Mouse (Mus musculus) R1 (cell line): Measurements from ENCODE around the gene Rere.
"Not testable (repeated sequence)": the region's sequence is repeated elsewhere in the genome, so short reads cannot be mapped to it uniquely, and the experiment has no call there.

ENCODE experiments used
- DNase-seq: peaks from one replicate; pipeline ENCODE4 v3.0.0-alpha.2; 2018; ENCODE audit warnings: low read depth, low spot score

The Rere gene

GRCm38 (mm10) chr4:150549989-150550716, 268.7 kb downstream of the Rere start:
- DNase-seq = no peak

DNA sequence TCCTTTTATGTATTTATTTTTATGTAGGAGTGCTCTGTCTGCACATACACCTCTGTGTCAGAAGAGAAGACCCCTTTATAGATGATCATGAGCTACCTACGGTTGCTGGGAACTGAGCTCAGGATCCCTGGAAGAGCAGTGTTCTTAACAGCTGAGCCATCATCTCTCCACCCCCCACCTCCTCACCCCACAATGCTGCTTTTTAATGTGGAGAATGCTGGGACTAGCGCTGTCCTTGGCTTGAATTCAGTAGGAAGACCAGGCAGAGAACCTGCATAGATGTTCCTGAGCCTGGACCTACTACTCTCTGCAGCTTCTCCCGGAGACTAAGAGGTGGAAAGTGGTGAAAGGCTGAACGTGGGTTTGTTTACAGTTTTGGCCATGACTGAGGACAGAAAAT, 269.9 kb downstream of the Rere start:
- no peak for DNase-seq

- no peak for DNase-seq
These were observed 271.5 kb downstream of the Rere start for GRCm38 (mm10) chr4:150552751-150553600.

DNA sequence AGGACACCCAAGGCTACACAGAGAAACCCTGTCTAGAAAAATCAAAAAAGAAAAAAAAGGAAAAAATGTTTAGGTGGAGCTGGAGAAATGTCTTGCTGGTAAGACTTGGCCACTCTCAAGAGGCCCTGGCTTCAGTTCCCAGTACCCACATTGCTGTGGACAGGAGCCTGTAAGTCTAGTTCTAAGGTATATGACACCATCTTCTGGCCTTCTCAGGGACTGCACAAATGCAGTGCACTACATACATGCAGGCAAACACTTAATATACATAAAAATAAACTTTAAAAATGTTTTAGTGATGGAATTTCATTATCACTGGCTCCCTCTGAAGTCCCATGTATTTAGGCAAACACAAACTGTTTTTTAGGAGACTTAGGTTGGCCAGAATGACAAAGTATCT, 274.3 kb downstream of the Rere start:
- peak; percentile 32 for DNase-seq

GRCm38 (mm10) chr4:150556382-150557221, 275.2 kb downstream of the Rere start:
- DNase-seq = peak; percentile 31

DNA sequence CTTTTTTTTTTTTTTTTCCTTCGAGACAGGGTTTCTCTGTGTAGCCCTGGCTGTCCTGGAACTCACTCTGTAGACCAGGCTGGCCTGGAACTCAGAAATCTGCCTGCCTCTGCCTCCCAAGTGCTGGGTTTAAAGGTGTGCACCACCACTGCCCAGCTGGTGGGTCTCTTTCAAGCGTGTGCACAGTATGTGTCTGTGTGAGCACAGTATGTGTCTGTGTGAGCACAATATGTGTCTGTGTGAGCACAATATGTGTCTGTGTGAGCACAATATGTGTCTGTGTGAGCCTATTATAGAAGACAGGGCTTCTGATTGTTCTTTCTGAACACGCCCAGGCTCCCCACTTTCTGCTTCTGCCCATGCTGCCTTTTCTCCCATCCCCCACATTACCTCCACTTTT, 275.8 kb downstream of the Rere start:
- DNase-seq = not testable (repeated sequence)

GRCm38 (mm10) chr4:150557976-150558375, 276.5 kb downstream of the Rere start:
- no peak for DNase-seq

DNA sequence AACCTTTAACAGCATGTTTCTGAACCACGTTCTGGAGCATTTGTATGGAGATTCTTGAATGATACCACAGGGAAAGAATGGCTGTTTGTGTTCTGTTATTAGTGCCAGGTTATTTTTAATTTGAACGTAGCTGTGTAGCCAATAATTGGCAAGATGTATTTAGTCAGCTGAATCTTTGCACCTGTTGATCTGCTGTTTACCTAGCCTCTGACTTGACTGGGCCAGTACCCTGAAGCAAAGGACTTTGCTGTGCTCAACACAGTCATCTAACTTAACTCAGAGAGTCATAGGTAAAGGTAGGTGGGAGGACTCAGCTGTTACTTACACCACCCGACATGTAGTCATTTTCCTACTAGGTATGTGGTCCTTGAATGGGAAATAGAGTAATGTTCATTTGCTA, 278.1 kb downstream of the Rere start:
- DNase-seq = no peak

- DNase-seq = no peak
These were observed 281.8 kb downstream of the Rere start for GRCm38 (mm10) chr4:150563281-150563680.

GRCm38 (mm10) chr4:150566193-150566592, 284.7 kb downstream of the Rere start:
- no peak for DNase-seq

- peak; percentile 70 for DNase-seq
These were observed 287.1 kb downstream of the Rere start for GRCm38 (mm10) chr4:150568318-150569134.

GRCm38 (mm10) chr4:150569135-150569833, 287.8 kb downstream of the Rere start:
- peak; percentile 70 for DNase-seq

- no peak for DNase-seq
These were observed 288.6 kb downstream of the Rere start for GRCm38 (mm10) chr4:150569834-150570571.

GRCm38 (mm10) chr4:150570793-150571192, 289.3 kb downstream of the Rere start:
- no peak for DNase-seq

- no peak for DNase-seq
These were observed 290.8 kb downstream of the Rere start for GRCm38 (mm10) chr4:150572104-150572691.

DNA sequence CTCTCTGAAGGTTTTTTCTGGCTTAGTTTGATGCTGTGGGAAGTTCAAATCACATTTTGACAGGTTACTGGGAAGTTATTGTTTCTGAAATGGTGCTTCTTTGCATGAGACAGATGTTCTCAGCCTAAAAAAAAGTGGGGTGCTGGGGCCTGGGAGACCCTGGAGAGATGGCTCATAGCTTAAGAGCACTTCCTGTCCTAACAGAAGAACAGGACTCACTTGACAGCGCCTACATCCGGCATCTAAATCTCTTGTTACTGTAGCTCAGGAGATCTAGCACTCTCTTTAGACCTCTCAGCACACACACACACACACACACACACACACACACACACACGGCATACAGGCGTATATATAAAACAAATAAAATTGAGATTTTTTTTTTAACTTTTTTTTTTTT, 291.5 kb downstream of the Rere start:
- no peak for DNase-seq

- no peak for DNase-seq
These were observed 294.1 kb downstream of the Rere start for GRCm38 (mm10) chr4:150575363-150576092.

- no peak for DNase-seq
These were observed 294.9 kb downstream of the Rere start for GRCm38 (mm10) chr4:150576339-150576738.

DNA sequence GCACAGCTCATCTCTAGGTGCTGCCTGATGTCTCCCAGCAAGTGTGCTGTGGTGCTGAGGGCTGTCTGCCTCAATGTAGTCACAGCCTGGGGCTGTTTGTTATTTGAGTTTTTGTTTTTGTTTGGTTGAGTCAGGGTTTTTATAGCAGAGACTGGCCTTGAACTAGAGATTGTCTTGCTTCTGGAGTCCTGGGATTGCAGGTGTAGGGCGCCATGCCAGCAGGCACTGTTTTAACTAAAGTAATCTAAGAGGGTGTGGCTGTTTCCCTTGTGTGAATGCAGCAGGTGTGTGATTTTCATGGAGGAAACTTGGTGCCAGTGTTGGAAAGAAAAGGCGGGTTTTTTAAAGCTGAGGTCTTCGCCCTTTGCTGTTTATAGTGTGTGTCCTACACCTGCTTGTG, 296.6 kb downstream of the Rere start:
- DNase-seq = peak; percentile 25
